Mouse (Mus musculus) testis, adult 2 months (tissue): ENCODE results near the gene Hist1h2bm. TPM values are rescaled to one million over a fixed set of nuclear protein-coding genes. Genes with fewer than 3 reads are reported as not detected.
"Not testable (repeated sequence)": the region's sequence is repeated elsewhere in the genome, so short reads cannot be mapped to it uniquely, and the experiment has no call there.

Source experiments
- H3K27ac ChIP-seq: fragments of 200-500 bp; 2 replicates; pipeline ENCODE4 v1.5.1; 2012; ENCODE audit warnings: low read depth, low read length; ENCODE audit not compliant: control insufficient read depth, insufficient read depth
- H3K27me3 ChIP-seq: fragments of 200-500 bp; 2 replicates; pipeline ENCODE4 v1.6.1; 2012; ENCODE audit warnings: mild to moderate bottlenecking, low read length, moderate library complexity; ENCODE audit not compliant: control insufficient read depth, insufficient read depth
- H3K36me3 ChIP-seq: fragments of 200-500 bp; 2 replicates; pipeline ENCODE4 v1.6.1; 2012; ENCODE audit warnings: mild to moderate bottlenecking, low read length; ENCODE audit not compliant: control insufficient read depth, insufficient read depth
- H3K4me1 ChIP-seq: fragments of 200-500 bp; 2 replicates; pipeline ENCODE4 v1.6.1; 2012; ENCODE audit warnings: low read length; ENCODE audit not compliant: control insufficient read depth, insufficient read depth
- H3K4me3 ChIP-seq: fragments of 200-500 bp; 2 replicates; pipeline ENCODE4 v1.5.1; 2012; ENCODE audit warnings: low read depth, mild to moderate bottlenecking, low read length, moderate library complexity, mixed read lengths; ENCODE audit not compliant: control insufficient read depth
- CTCF ChIP-seq: fragments of 200-500 bp; IDR thresholded peaks from 2 replicates; pipeline ENCODE4 v1.5.1; 2012; ENCODE audit warnings: low read depth, mild to moderate bottlenecking, inconsistent platforms, low read length, moderate library complexity; ENCODE audit not compliant: control insufficient read depth, insufficient read depth, insufficient replicate concordance
- POLR2A ChIP-seq: fragments of 200-500 bp; IDR thresholded peaks from 2 replicates; pipeline ENCODE4 v1.6.1; 2012; ENCODE audit warnings: low read depth, mild to moderate bottlenecking, inconsistent platforms, low read length, moderate library complexity; ENCODE audit not compliant: control insufficient read depth
- polyA plus RNA-seq: library from polyadenylated mRNA; depleted of rRNA; stranded (reverse); fragments of >200 nt; gene quantifications from 2 replicates; pipeline ENCODE4 v1.2.3, GENCODE M21; 2012; rRNA removed

Gene Hist1h2bm
- polyA plus RNA-seq: 6.1 and 6.2 TPM in 2 replicates

GRCm38 (mm10) chr13:21721757-21722372 is at the start of gene Hist1h2bm:
Hist1h2bm (plus strand) TSS chr13:21722044.
- H3K4me3 ChIP-seq: peak within 1 kb of the TSS; percentile 39
- not testable (repeated sequence) for H3K36me3 ChIP-seq, H3K4me1 ChIP-seq, H3K27me3 ChIP-seq
- peak; percentile 59; the same call in 1 of the 2 replicates for TF ChIP-seq POLR2A
- H3K27ac ChIP-seq: peak within 1 kb of the TSS; percentile 69

GRCm38 (mm10) chr13:21677305-21677704 is 44.5 kb upstream of the Hist1h2bm start, which contains the start of gene Olfr1360:
Olfr1360 (minus strand) TSS chr13:21677405.
- Histone ChIP-seq H3K4me1 (no peaks in the 10 kb centered on the region), H3K36me3 (no peaks in the 10 kb centered on the region), H3K4me3 (no peak within 1 kb of the TSS), H3K27ac (no peak within 1 kb of the TSS), H3K27me3 (no peaks in the 10 kb centered on the region)
- no peak for TF ChIP-seq CTCF
- TF ChIP-seq POLR2A: no peak

- Histone ChIP-seq H3K4me1 (no peaks in the 10 kb centered on the region), H3K27me3 (no peaks in the 10 kb centered on the region), H3K36me3 (no peaks in the 10 kb centered on the region), H3K27ac (no peak within 1 kb of the TSS), H3K4me3 (no peak within 1 kb of the TSS)
- TF ChIP-seq CTCF (no peak), POLR2A (no peak)
Observed at GRCm38 (mm10) chr13:21697811-21698210, 24.0 kb upstream of the Hist1h2bm start, which contains the start of gene Olfr1359. Olfr1359 (plus strand) TSS chr13:21698111.

GRCm38 (mm10) chr13:21706669-21707068 is 15.2 kb upstream of the Hist1h2bm start:
- Histone ChIP-seq H3K4me3 (no peak overlapping the region), H3K36me3 (no peaks in the 10 kb centered on the region), H3K27ac (no peak overlapping the region), H3K27me3 (no peaks in the 10 kb centered on the region), H3K4me1 (no peaks in the 10 kb centered on the region; the same call in 1 of the 2 replicates)
- no peak for TF ChIP-seq CTCF
- no peak for TF ChIP-seq POLR2A

GRCm38 (mm10) chr13:21710031-21710711 is 11.7 kb upstream of the Hist1h2bm start:
- H3K27me3 ChIP-seq: no peaks in the 10 kb centered on the region
- H3K36me3 ChIP-seq: no peaks in the 10 kb centered on the region
- peak overlapping the region; percentile 76 for H3K4me3 ChIP-seq
- TF ChIP-seq CTCF: peak; percentile 73; the same call in 1 of the 2 replicates
- no peak for TF ChIP-seq POLR2A
- no peaks in the 10 kb centered on the region; the same call in 1 of the 2 replicates for H3K4me1 ChIP-seq
- peak overlapping the region; percentile 15; the same call in 1 of the 2 replicates for H3K27ac ChIP-seq

- Histone ChIP-seq H3K27me3 (no peaks in the 10 kb centered on the region), H3K4me3 (peak overlapping the region; percentile 59), H3K27ac (no peak overlapping the region), H3K36me3 (no peaks in the 10 kb centered on the region), H3K4me1 (no peaks in the 10 kb centered on the region; the same call in 1 of the 2 replicates)
- TF ChIP-seq POLR2A (no peak), CTCF (no peak)
Observed at GRCm38 (mm10) chr13:21710821-21711525, 10.9 kb upstream of the Hist1h2bm start.

- H3K4me1 ChIP-seq: peaks cover 2% of the 10 kb centered on the region
Observed at GRCm38 (mm10) chr13:21711698-21712097, 10.1 kb upstream of the Hist1h2bm start.

More at GRCm38 (mm10) chr13:21711698-21712097, 10.1 kb upstream of the Hist1h2bm start:
- H3K4me3 ChIP-seq: no peak overlapping the region
- TF ChIP-seq CTCF: no peak
- no peak for TF ChIP-seq POLR2A
- no peak overlapping the region for H3K27ac ChIP-seq
- no peaks in the 10 kb centered on the region for H3K27me3 ChIP-seq
- no peaks in the 10 kb centered on the region for H3K36me3 ChIP-seq
